Mouse (Mus musculus) heart, adult 2 months (tissue): ENCODE data around the gene Kif1bp.

Source experiments
- CTCF ChIP-seq: fragments of 200-600 bp; IDR thresholded peaks from 2 replicates; pipeline ENCODE4 v1.8.1; 2022; ENCODE audit warnings: antibody characterized with exemption, mild to moderate bottlenecking, moderate library complexity
- EP300 ChIP-seq: fragments of 200-500 bp; IDR thresholded peaks from 2 replicates; pipeline ENCODE4 v1.6.1; 2011; ENCODE audit warnings: low read depth, low read length, control low read depth; ENCODE audit not compliant: insufficient read depth
- POLR2A ChIP-seq: fragments of 200-500 bp; IDR thresholded peaks from 2 replicates; pipeline ENCODE4 v1.6.1; 2011; ENCODE audit warnings: mild to moderate bottlenecking, low read depth, low read length, control low read depth; ENCODE audit not compliant: insufficient read depth

- TF ChIP-seq CTCF = no peak
- TF ChIP-seq EP300 = no peak
- no peak for TF ChIP-seq POLR2A
Observed at GRCm38 (mm10) chr10:62542928-62543327, 35.3 kb downstream of the Kif1bp start.
